Mouse (Mus musculus) forebrain, embryonic 11.5 days (tissue): ENCODE measurements around the gene Eif2ak3. TPM values are rescaled to one million over a fixed set of nuclear protein-coding genes. Genes with fewer than 3 reads are reported as not detected.
A peak's percentile ranks its signal among the peaks of the same experiment; 100 is the strongest.

ENCODE experiments used
- ATAC-seq: fragments of 200-750 bp; cut with Nextera tagmentation; replicated peaks from 2 replicates; pipeline ENCODE4 v1.8.0; 2017; ENCODE audit warnings: moderate TSS enrichment; ENCODE audit not compliant: low FRiP score
- DNase-seq: peaks from one replicate; pipeline ENCODE4 v3.0.0-alpha.2; 2017; ENCODE audit warnings: low spot score
- H3K27ac ChIP-seq: fragments of 300-500 bp; sonication (generic); 2 replicates; pipeline ENCODE4 v1.5.1; 2014; ENCODE audit warnings: low read depth, low read length
- H3K27me3 ChIP-seq: fragments of 300-500 bp; sonication (generic); 2 replicates; pipeline ENCODE4 v1.6.1; 2014; ENCODE audit warnings: mild to moderate bottlenecking, low read length, mixed read lengths; ENCODE audit not compliant: control insufficient read depth, insufficient read depth
- H3K36me3 ChIP-seq: fragments of 300-500 bp; sonication (generic); 2 replicates; pipeline ENCODE4 v1.6.1; 2014; ENCODE audit warnings: mild to moderate bottlenecking, low read length, moderate library complexity, mixed read lengths; ENCODE audit not compliant: control insufficient read depth, insufficient read depth
- H3K4me1 ChIP-seq: fragments of 300-500 bp; sonication (generic); replicated peaks from 2 replicates; pipeline ENCODE4 v1.6.1; 2014; ENCODE audit warnings: low read length, mixed read lengths; ENCODE audit not compliant: control insufficient read depth, insufficient read depth
- H3K4me2 ChIP-seq: fragments of 300-500 bp; sonication (generic); 2 replicates; pipeline ENCODE4 v1.6.1; 2014; ENCODE audit warnings: low read depth, mild to moderate bottlenecking, low read length, moderate library complexity, mixed read lengths; ENCODE audit not compliant: severe bottlenecking
- H3K4me3 ChIP-seq: fragments of 300-500 bp; sonication (generic); 2 replicates; pipeline ENCODE4 v1.5.1; 2014; ENCODE audit warnings: low read depth, low read length
- H3K9ac ChIP-seq: fragments of 300-500 bp; sonication (generic); 2 replicates; pipeline ENCODE4 v1.6.1; 2014; ENCODE audit warnings: low read length
- H3K9me3 ChIP-seq: fragments of 300-500 bp; sonication (generic); 2 replicates; pipeline ENCODE4 v1.6.1; 2016; ENCODE audit warnings: low read length, mixed read lengths; ENCODE audit not compliant: control insufficient read depth
- WGBS: fragments of 180-500 bp; shearing (Covaris S2); extraction: QIAGEN DNeasy Blood & Tissue Kit; methylation state at CpG from one replicate; pipeline ENCODE4 v1.1.7; 2014; 5-methylcytosine and 5-hydroxymethylcytosine counted together
- polyA plus RNA-seq: library from polyadenylated mRNA; unstranded; fragments of >200 nt; fragmentation: Nextera tagmentation; extraction: Ambion mirVana; gene quantifications from 2 replicates; pipeline ENCODE4 v1.2.1, GENCODE M21; 2014

Eif2ak3 gene
- polyA plus RNA-seq, result 9.8 and 11.0 TPM in 2 replicates

- peak within 1 kb of the TSS; percentile 82 for H3K9ac ChIP-seq
- H3K36me3 ChIP-seq, result no peaks in the 10 kb centered on the region
- WGBS, result under 1% methylated on average over 47 of the region's 63 CpGs
- ATAC-seq, result peak; percentile 99
- peak within 1 kb of the TSS; percentile 70 for H3K27ac ChIP-seq
- peak within 1 kb of the TSS; percentile 89 for H3K4me3 ChIP-seq
- H3K4me1 ChIP-seq, result no peaks in the 10 kb centered on the region; the same call in 1 of the 2 replicates
- peak within 1 kb of the TSS; percentile 71 for H3K4me2 ChIP-seq
- H3K27me3 ChIP-seq, result no peaks in the 10 kb centered on the region
- H3K9me3 ChIP-seq, result no peaks in the 10 kb centered on the region
- DNase-seq, result peak; percentile 97
Observed at GRCm38 (mm10) chr6:70844002-70844804, at the start of gene Eif2ak3. Eif2ak3 (plus strand) TSS chr6:70844515.

- no peak overlapping the region for H3K27ac ChIP-seq
Observed at GRCm38 (mm10) chr6:70796940-70797339, 47.4 kb upstream of the Eif2ak3 start.

GRCm38 (mm10) chr6:70797581-70798251 lies 46.6 kb upstream of the Eif2ak3 start:
- no peak overlapping the region for H3K4me2 ChIP-seq
- H3K36me3 ChIP-seq, result no peaks in the 10 kb centered on the region
- DNase-seq, result peak; percentile 79
- ATAC-seq, result peak; percentile 73
- H3K4me3 ChIP-seq, result no peak overlapping the region
- no peak overlapping the region for H3K27ac ChIP-seq
- WGBS, result 18% methylated on average over 9 of the region's 9 CpGs
- no peaks in the 10 kb centered on the region; the same call in 1 of the 2 replicates for H3K4me1 ChIP-seq
- H3K27me3 ChIP-seq, result no peaks in the 10 kb centered on the region
- no peak overlapping the region for H3K9ac ChIP-seq
- no peaks in the 10 kb centered on the region for H3K9me3 ChIP-seq

More at GRCm38 (mm10) chr6:70796940-70797339, 47.4 kb upstream of the Eif2ak3 start:
- no peaks in the 10 kb centered on the region for H3K27me3 ChIP-seq
- ATAC-seq, result no peak
- H3K4me1 ChIP-seq, result no peaks in the 10 kb centered on the region; the same call in 1 of the 2 replicates
- H3K9me3 ChIP-seq, result no peaks in the 10 kb centered on the region
- H3K4me3 ChIP-seq, result no peak overlapping the region
- WGBS, result 80% methylated on average over 6 of the region's 6 CpGs
- no peak overlapping the region for H3K9ac ChIP-seq
- H3K4me2 ChIP-seq, result no peak overlapping the region
- DNase-seq, result no peak
- H3K36me3 ChIP-seq, result no peaks in the 10 kb centered on the region

- ATAC-seq, result peak; percentile 29; the same call in 1 of the 2 replicates
- no peak overlapping the region for H3K4me2 ChIP-seq
- H3K36me3 ChIP-seq, result no peaks in the 10 kb centered on the region
- no peak overlapping the region for H3K9ac ChIP-seq
- no peak overlapping the region for H3K27ac ChIP-seq
- H3K4me3 ChIP-seq, result no peak overlapping the region
- 31% methylated on average over 3 of the region's 3 CpGs for WGBS
- no peaks in the 10 kb centered on the region; the same call in 1 of the 2 replicates for H3K4me1 ChIP-seq
- peak; percentile 72 for DNase-seq
- no peaks in the 10 kb centered on the region for H3K9me3 ChIP-seq
- H3K27me3 ChIP-seq, result no peaks in the 10 kb centered on the region
Observed at GRCm38 (mm10) chr6:70804632-70805031, 39.7 kb upstream of the Eif2ak3 start.

- 13% methylated on average over 7 of the region's 7 CpGs for whole genome bisulfite sequencing
- H3K27me3 ChIP-seq, result no peaks in the 10 kb centered on the region
- ATAC-seq (peak; percentile 61), DNase-seq (peak; percentile 84)
- no peaks in the 10 kb centered on the region for H3K36me3 ChIP-seq
- H3K4me3 ChIP-seq, result no peak overlapping the region
- H3K9me3 ChIP-seq, result no peaks in the 10 kb centered on the region
- H3K9ac ChIP-seq, result no peak overlapping the region
- H3K4me2 ChIP-seq, result no peak overlapping the region
- no peak overlapping the region for H3K27ac ChIP-seq
- H3K4me1 ChIP-seq, result no peaks in the 10 kb centered on the region; the same call in 1 of the 2 replicates
Observed at GRCm38 (mm10) chr6:70805267-70805666, 39.0 kb upstream of the Eif2ak3 start.

- DNase-seq (peak; percentile 83), ATAC-seq (peak; percentile 71)
- Histone ChIP-seq H3K4me1 (no peaks in the 10 kb centered on the region; the same call in 1 of the 2 replicates), H3K4me3 (no peak overlapping the region), H3K9me3 (no peaks in the 10 kb centered on the region), H3K9ac (no peak overlapping the region), H3K27ac (no peak overlapping the region), H3K4me2 (no peak overlapping the region), H3K36me3 (no peaks in the 10 kb centered on the region), H3K27me3 (no peaks in the 10 kb centered on the region)
- 10% methylated on average over 13 of the region's 13 CpGs for WGBS
Observed at GRCm38 (mm10) chr6:70805820-70806513, 38.3 kb upstream of the Eif2ak3 start.

GRCm38 (mm10) chr6:70806514-70806912 lies 37.8 kb upstream of the Eif2ak3 start:
- Histone ChIP-seq H3K9me3 (no peaks in the 10 kb centered on the region), H3K27me3 (no peaks in the 10 kb centered on the region), H3K4me1 (no peaks in the 10 kb centered on the region; the same call in 1 of the 2 replicates), H3K27ac (no peak overlapping the region), H3K9ac (no peak overlapping the region), H3K4me3 (no peak overlapping the region), H3K4me2 (no peak overlapping the region), H3K36me3 (no peaks in the 10 kb centered on the region)
- ATAC-seq (peak; percentile 34), DNase-seq (no peak)
- WGBS, result 41% methylated on average over 1 of the region's 1 CpGs

- H3K4me2 ChIP-seq, result no peak overlapping the region
- ATAC-seq (no peak), DNase-seq (no peak)
- H3K27ac ChIP-seq, result no peak overlapping the region
- no peaks in the 10 kb centered on the region for H3K27me3 ChIP-seq
- H3K4me1 ChIP-seq, result no peaks in the 10 kb centered on the region; the same call in 1 of the 2 replicates
- no peaks in the 10 kb centered on the region for H3K36me3 ChIP-seq
- WGBS, result 83% methylated on average over 1 of the region's 1 CpGs
- H3K9me3 ChIP-seq, result no peaks in the 10 kb centered on the region
- no peak overlapping the region for H3K9ac ChIP-seq
- no peak overlapping the region for H3K4me3 ChIP-seq
Observed at GRCm38 (mm10) chr6:70810524-70810923, 33.8 kb upstream of the Eif2ak3 start.
